Mouse (Mus musculus): ENCODE results near the gene Spryd4.

DNA sequence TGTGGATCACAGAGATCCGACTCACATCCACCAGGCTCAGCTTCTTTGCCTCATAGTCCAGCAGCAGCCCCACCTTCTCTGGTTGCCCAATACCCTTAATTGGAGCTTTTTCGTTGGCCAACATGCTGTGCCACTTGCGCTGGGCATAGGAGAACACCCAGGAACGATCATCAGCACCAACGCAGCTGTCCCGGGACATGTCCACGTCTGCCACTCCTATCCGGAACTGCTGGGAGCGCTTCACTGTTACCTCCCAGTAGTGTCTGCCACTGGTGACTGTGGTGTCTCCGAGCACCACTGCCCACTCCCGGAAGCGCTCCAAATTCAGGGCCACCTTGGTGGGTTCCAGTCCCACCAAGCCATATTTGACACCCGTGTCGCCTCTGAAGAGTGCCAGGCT is 653 bp downstream of the Spryd4 start:
- TF ChIP-seq GATA1 (IDR thresholded peaks at IDR 0.05; ENCODE audit: borderline replicate concordance, low read length) (no peak), FLI1 (IDR thresholded peaks at IDR 0.05; ENCODE audit: low read length) (no peak)
